Mouse (Mus musculus) C2C12 (cell line): Measurements from ENCODE around the gene Rhox4a2. TPM values are rescaled to one million over a fixed set of nuclear protein-coding genes. Genes with fewer than 3 reads are reported as not detected.
"Not testable (repeated sequence)": the region's sequence is repeated elsewhere in the genome, so short reads cannot be mapped to it uniquely, and the experiment has no call there.

ENCODE experiments used
- H3K27me3 ChIP-seq: one replicate; pipeline ENCODE4 v1.6.1; 2011; ENCODE audit not compliant: control insufficient read depth, insufficient read depth, insufficient read length
- H3K36me3 ChIP-seq: one replicate; pipeline ENCODE4 v1.6.1; 2011; ENCODE audit not compliant: control insufficient read depth, insufficient read depth
- H3K4me3 ChIP-seq: one replicate; pipeline ENCODE4 v1.5.1; 2011; ENCODE audit warnings: mild to moderate bottlenecking, control low read depth; ENCODE audit not compliant: poor library complexity, insufficient read depth, severe bottlenecking
- H3K79me2 ChIP-seq: one replicate; pipeline ENCODE4 v1.6.1; 2011; ENCODE audit not compliant: control insufficient read depth, insufficient read depth
- H3K79me3 ChIP-seq: one replicate; pipeline ENCODE4 v1.6.1; 2011; ENCODE audit warnings: low read depth, control low read depth
- H3ac ChIP-seq: one replicate; pipeline ENCODE3; 2011; ENCODE audit warnings: low read depth; ENCODE audit not compliant: control insufficient read depth, insufficient read length
- long read RNA-seq, 2 experiments: library from polyadenylated mRNA; unstranded; transcript quantifications; one replicate each; pipeline ENCODE4 v2.0.0; 2019 to 2020
- polyA plus RNA-seq: library from polyadenylated mRNA; unstranded; fragments of >200 nt; fragmentation: generic; extraction: Trizol; gene quantifications from one replicate; pipeline ENCODE4 v1.2.1, GENCODE M21; 2012; ENCODE audit warnings: missing spikeins

Gene Rhox4a2
- polyA plus RNA-seq, result not detected
- long read RNA-seq, experiment 1, result 0 reads
- long read RNA-seq, experiment 2, result 0 reads

DNA sequence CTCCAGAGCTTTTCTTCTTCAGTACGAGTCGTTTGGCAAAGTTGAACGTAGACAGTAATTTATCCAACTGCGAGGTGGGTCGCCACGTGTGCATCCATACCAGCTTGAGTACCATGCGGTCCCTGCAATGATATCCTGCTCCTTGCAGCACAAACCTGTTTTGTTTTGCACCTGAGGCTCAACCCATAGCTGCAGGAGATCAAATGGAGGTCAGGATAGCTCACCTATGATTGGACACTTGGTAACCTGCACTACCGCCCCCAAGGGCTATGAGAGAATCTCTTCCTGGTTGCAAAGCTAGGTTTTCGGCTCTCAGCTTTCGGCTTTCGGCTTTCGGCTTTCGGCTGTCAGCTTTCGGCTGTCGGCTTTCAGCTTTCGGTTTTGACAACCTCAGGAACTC, at the start of gene Rhox4a2:
Gene Rhox4a2, plus strand, starts transcription at position 301 of the 400 bp plus-strand sequence.
- not testable (repeated sequence) for H3K4me3 ChIP-seq, H3ac ChIP-seq, H3K79me3 ChIP-seq, H3K79me2 ChIP-seq, H3K27me3 ChIP-seq, H3K36me3 ChIP-seq

DNA sequence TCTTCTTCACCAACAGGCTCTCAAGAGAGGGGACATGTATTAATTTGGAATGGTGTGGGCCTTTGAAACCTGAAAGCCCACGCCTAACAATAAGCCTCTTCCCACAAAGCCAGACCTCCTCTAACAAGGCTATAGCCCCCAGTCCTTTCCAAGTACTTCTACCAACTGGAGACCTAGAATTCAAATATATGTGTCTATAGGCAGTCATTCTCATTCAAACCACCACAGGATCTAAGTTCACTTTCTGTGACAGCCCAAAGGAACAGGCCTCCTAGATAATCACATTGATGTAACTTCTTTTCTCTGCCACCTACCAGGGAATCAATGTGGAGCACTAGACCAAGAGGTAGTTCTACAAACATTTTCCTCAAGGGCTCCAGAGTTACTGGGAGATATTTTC, 10.9 kb upstream of the Rhox4a2 start, which contains the start of gene Rhox3a2:
Gene Rhox3a2, plus strand, starts transcription at position 301 of the 400 bp plus-strand sequence.
- H3K79me2 ChIP-seq, H3K36me3 ChIP-seq, H3K4me3 ChIP-seq, H3ac ChIP-seq, H3K79me3 ChIP-seq, H3K27me3 ChIP-seq: not testable (repeated sequence)

GRCm38 (mm10) chrX:37411767-37412166, 21.1 kb downstream of the Rhox4a2 start, which contains the start of gene Rhox2b:
Gene Rhox2b, plus strand, starts transcription at chrX:37412067.
- H3K4me3 ChIP-seq, H3ac ChIP-seq, H3K79me3 ChIP-seq, H3K36me3 ChIP-seq, H3K27me3 ChIP-seq, H3K79me2 ChIP-seq: not testable (repeated sequence)

DNA sequence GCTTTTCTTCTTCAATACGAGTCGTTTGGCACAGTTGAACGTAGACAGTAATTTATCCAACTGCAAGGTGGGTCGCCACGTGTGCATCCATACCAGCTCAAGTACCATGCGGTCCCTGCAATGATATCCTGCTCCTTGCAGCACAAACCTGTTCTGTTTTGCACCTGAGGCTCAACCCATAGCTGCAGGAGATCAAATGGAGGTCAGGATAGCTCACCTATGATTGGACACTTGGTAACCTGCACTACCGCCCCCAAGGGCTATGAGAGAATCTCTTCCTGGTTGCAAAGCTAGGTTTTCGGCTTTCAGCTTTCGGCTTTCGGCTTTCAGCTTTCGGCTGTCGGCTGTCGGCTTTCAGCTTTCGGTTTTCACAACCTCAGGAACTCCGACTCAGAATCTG, 41.5 kb downstream of the Rhox4a2 start, which contains the start of gene Rhox4b:
Gene Rhox4b, plus strand, starts transcription at position 301 of the 400 bp plus-strand sequence.
- H3ac ChIP-seq, H3K4me3 ChIP-seq, H3K27me3 ChIP-seq, H3K79me2 ChIP-seq, H3K79me3 ChIP-seq, H3K36me3 ChIP-seq: not testable (repeated sequence)

Other genes with a start within 250 kb of the Rhox4a2 start
- gene Akap14, start 222.0 kb upstream of the Rhox4a2 start, polyA plus RNA-seq, result 0.04 TPM
- gene Ndufa1, start 199.7 kb upstream of the Rhox4a2 start, polyA plus RNA-seq, result 254 TPM
- 4.5 TPM for gene Rnf113a1, start 199.6 kb upstream of the Rhox4a2 start, polyA plus RNA-seq
- not detected for gene Gm9, start 179.8 kb upstream of the Rhox4a2 start, polyA plus RNA-seq
- gene Rhox1, start 168.6 kb upstream of the Rhox4a2 start, polyA plus RNA-seq, result not detected
- gene Rhox2a, start 145.9 kb upstream of the Rhox4a2 start, polyA plus RNA-seq, result not detected
- not detected for gene Rhox3a, start 140.9 kb upstream of the Rhox4a2 start, polyA plus RNA-seq
- not detected for gene Rhox4a, start 125.5 kb upstream of the Rhox4a2 start, polyA plus RNA-seq
- gene Rhox3a2, start 10.8 kb upstream of the Rhox4a2 start, polyA plus RNA-seq, result not detected
- gene Rhox2b, start 21.2 kb downstream of the Rhox4a2 start, polyA plus RNA-seq, result not detected
- gene Rhox4b, start 41.6 kb downstream of the Rhox4a2 start, polyA plus RNA-seq, result not detected
- gene Rhox2c, start 62.8 kb downstream of the Rhox4a2 start, polyA plus RNA-seq, result not detected
- not detected for gene Rhox3c, start 67.7 kb downstream of the Rhox4a2 start, polyA plus RNA-seq
- not detected for gene Rhox4c, start 89.5 kb downstream of the Rhox4a2 start, polyA plus RNA-seq
- not detected for gene Rhox2d, start 102.6 kb downstream of the Rhox4a2 start, polyA plus RNA-seq
- gene Rhox4d, start 123.5 kb downstream of the Rhox4a2 start, polyA plus RNA-seq, result not detected
- not detected for gene Rhox2e, start 139.6 kb downstream of the Rhox4a2 start, polyA plus RNA-seq
- gene Rhox3e, start 151.2 kb downstream of the Rhox4a2 start, polyA plus RNA-seq, result not detected
- gene Rhox4e, start 166.6 kb downstream of the Rhox4a2 start, polyA plus RNA-seq, result not detected
- gene Rhox2f, start 180.6 kb downstream of the Rhox4a2 start, polyA plus RNA-seq, result not detected
- gene Rhox3f, start 190.1 kb downstream of the Rhox4a2 start, polyA plus RNA-seq, result not detected
- not detected for gene Rhox4f, start 216.9 kb downstream of the Rhox4a2 start, polyA plus RNA-seq
- not detected for gene Rhox3g, start 237.8 kb downstream of the Rhox4a2 start, polyA plus RNA-seq